Mouse (Mus musculus): ENCODE measurements around the gene Mfsd7a. TPM values are rescaled to one million over a fixed set of nuclear protein-coding genes. Genes with fewer than 3 reads are reported as not detected.

The Mfsd7a gene
- total RNA-seq, 2 experiments from 2014 or later: 0.92 to 1.3 TPM

GRCm38 (mm10) chr5:108414711-108415110, 34.0 kb downstream of the Mfsd7a start:
- no peak overlapping the region for H3K27ac ChIP-seq
- DNase-seq: no peak
- intact Hi-C loops (cut with DNase I): no loop called here
- TF ChIP-seq CTCF (IDR thresholded peaks at IDR 0.05): no peak
- H3K4me3 ChIP-seq: no peak overlapping the region

- intact Hi-C loops (cut with DNase I): no loop called here
- H3K4me3 ChIP-seq: no peak overlapping the region
- DNase-seq: no peak
- TF ChIP-seq CTCF (IDR thresholded peaks at IDR 0.05): no peak
- H3K27ac ChIP-seq: no peak overlapping the region
Measured at GRCm38 (mm10) chr5:108406977-108407376, 41.7 kb downstream of the Mfsd7a start.

DNA sequence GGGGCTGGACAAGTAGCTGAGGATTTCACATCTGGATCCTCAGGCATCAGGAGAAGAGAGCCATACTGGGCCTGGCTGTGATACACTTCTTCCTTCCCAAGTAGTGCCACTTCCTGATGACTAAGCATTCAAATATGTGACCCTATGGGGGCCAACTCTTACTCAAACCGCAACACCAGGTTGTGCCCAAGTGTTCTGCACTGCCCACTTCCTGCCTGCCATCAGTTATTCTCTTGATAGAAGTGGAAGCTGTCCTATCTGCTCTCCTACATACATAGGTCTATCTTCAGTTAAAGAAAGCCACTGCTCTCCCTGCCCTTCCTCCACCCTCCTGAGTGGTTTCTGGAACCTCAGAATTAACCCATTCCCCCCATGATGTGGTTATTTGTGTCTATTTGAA, 43.2 kb downstream of the Mfsd7a start:
- Histone ChIP-seq H3K4me3 (no peak overlapping the region), H3K27ac (no peak overlapping the region)
- no peak for DNase-seq
- no peak for TF ChIP-seq CTCF (IDR thresholded peaks at IDR 0.05)
- intact Hi-C loops (cut with DNase I): no loop called here

DNA sequence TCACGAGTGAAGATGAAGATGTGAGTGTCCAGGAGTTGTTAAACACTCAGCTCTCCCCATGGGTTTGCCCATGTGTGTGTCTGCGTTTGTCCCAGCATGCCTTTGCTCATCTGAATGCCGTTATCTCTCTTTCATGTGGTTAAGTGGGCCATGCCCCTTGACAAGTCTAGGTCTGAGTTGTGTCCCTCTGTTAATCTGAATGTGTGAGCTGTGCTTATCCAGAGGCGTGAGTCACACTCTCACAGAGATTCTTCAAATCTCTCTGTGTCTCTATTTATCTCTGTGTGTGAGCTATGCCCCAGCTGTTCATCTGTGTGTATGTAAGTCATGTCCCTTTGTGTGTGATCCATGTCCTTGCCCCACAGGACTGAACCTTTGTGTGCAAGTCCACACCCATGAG, 45.2 kb downstream of the Mfsd7a start:
- intact Hi-C loops (cut with DNase I): no loop called here
- H3K27ac ChIP-seq: no peak overlapping the region
- no peak for TF ChIP-seq CTCF (IDR thresholded peaks at IDR 0.05)
- DNase-seq: no peak
- H3K4me3 ChIP-seq: no peak overlapping the region

Other genes starting within 250 kb of the Mfsd7a start
- 10 to 100 TPM; 15.3 to 18.2 TPM for gene Dr1, start 180.0 kb downstream of the Mfsd7a start, total RNA-seq (2021)
- gene Pigg, start 136.3 kb downstream of the Mfsd7a start, total RNA-seq (2021): 1 to 10 TPM; 3.4 to 5.0 TPM
- under 1 TPM; 0.13 to 0.28 TPM for gene Gm42517, start 81.0 kb downstream of the Mfsd7a start, total RNA-seq (2021)
- gene Pde6b, start 60.5 kb downstream of the Mfsd7a start, total RNA-seq (2021): not detected
- gene Atp5k, start 14.4 kb downstream of the Mfsd7a start, total RNA-seq (2021): 100 to 1,000 TPM; 595 to 950 TPM
- gene Pcgf3, start 12.3 kb upstream of the Mfsd7a start, total RNA-seq (2021): 10 to 100 TPM; 34.3 to 42.6 TPM
- gene Cplx1, start 101.1 kb upstream of the Mfsd7a start, total RNA-seq (2021): not detected
- gene Gak, start 180.9 kb upstream of the Mfsd7a start, total RNA-seq (2021): 10 to 100 TPM; 14.2 to 14.3 TPM
- gene Tmem175, start 180.9 kb upstream of the Mfsd7a start, total RNA-seq (2021): 1 to 10 TPM; 7.8 to 8.0 TPM
- 10 to 100 TPM; 11.8 to 12.5 TPM for gene Idua, start 211.4 kb upstream of the Mfsd7a start, total RNA-seq (2021)
- 1 to 10 TPM; 3.9 to 4.6 TPM for gene Dgkq, start 220.8 kb upstream of the Mfsd7a start, total RNA-seq (2021)
- not detected for gene Slc26a1, start 226.7 kb upstream of the Mfsd7a start, total RNA-seq (2021)
- gene Fgfrl1, start 243.5 kb upstream of the Mfsd7a start, total RNA-seq (2021): 10 to 100 TPM; 18.0 to 45.2 TPM

All from gastrocnemius, adult 2 months (tissue).